Mouse (Mus musculus): ENCODE measurements at regions not wholly inside any gene's neighbourhood (a gene's known extent, or its start where the extent isn't known, plus 50 kb on each side); places are given as distances from the start of the nearest gene placed in this dataset.
A peak's percentile ranks its signal among the peaks of the same experiment; 100 is the strongest.
"Not testable (repeated sequence)": the region's sequence is repeated elsewhere in the genome, so short reads cannot be mapped to it uniquely, and the experiment has no call there.

GRCm38 (mm10) chr11:63246052-63246661, 117.4 kb downstream of the Pmp22 start:
- peaks cover 35% of the 10 kb centered on the region for H3K4me1 ChIP-seq
- peak overlapping the region; percentile 65 for H3K27ac ChIP-seq
- peak; percentile 51; the same call in 1 of the 2 replicates for ATAC-seq (ENCODE audit: low FRiP score)
- no peaks in the 10 kb centered on the region for H3K9me3 ChIP-seq
- H3K4me3 ChIP-seq (replicated peaks): no peak overlapping the region
- no peak overlapping the region for H3K4me2 ChIP-seq
- WGBS: 15% methylated on average over 9 of the region's 9 CpGs
- no peaks in the 10 kb centered on the region for H3K36me3 ChIP-seq (replicated peaks)
- H3K27me3 ChIP-seq: peaks cover 17% of the 10 kb centered on the region; the same call in 1 of the 2 replicates
- no peak overlapping the region for H3K9ac ChIP-seq

DNA sequence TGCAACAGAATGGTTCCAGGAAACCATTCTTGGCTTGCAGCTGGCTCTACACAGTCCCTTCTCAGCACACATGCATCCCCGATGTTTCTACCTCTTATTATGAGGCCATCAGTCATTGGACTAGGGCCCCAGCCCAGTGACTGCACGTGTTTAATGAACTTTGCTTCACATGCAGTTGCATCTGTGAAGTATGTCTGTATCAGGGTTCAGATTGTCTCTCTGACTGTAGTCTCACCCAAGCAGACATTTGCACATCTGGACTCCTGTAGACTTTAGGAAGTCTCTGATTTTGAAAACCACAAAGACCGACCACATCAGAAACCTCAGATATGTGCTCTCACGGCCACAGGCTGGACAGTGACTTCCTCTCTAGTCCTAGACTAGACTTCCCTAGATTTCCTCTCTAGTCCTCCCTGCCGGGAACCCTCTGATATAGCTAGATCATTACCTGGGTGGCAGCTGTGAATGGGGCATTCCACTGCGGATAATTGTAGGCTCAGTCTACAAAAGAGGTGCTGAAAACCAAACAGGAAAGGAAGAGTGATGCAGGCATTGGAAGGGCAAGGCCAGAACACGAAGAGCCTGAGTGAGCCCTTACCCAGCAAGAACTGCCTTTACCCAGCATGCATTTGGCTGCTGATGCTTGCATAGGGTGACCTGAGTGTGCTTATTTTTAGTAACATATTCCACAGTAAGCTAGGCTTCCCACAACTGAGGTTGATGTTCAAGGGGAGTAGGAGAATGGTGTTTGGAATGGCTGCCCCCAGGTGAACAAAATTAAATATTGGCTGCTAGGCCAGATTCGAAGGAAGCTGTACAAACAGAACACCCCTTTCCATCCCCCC, 123.5 kb downstream of the Pmp22 start:
- peaks cover 13% of the 10 kb centered on the region for H3K4me1 ChIP-seq
- no peaks in the 10 kb centered on the region for H3K36me3 ChIP-seq (replicated peaks)
- no peak overlapping the region for H3K4me2 ChIP-seq
- H3K9me3 ChIP-seq: no peaks in the 10 kb centered on the region
- 81% methylated on average over 8 of the region's 8 CpGs for WGBS
- no peak for ATAC-seq (ENCODE audit: low FRiP score)
- H3K9ac ChIP-seq: no peak overlapping the region
- H3K27me3 ChIP-seq: peaks cover 22% of the 10 kb centered on the region; the same call in 1 of the 2 replicates
- peak overlapping the region; percentile 8; the same call in 1 of the 2 replicates for H3K27ac ChIP-seq
- no peak overlapping the region for H3K4me3 ChIP-seq (replicated peaks)

DNA sequence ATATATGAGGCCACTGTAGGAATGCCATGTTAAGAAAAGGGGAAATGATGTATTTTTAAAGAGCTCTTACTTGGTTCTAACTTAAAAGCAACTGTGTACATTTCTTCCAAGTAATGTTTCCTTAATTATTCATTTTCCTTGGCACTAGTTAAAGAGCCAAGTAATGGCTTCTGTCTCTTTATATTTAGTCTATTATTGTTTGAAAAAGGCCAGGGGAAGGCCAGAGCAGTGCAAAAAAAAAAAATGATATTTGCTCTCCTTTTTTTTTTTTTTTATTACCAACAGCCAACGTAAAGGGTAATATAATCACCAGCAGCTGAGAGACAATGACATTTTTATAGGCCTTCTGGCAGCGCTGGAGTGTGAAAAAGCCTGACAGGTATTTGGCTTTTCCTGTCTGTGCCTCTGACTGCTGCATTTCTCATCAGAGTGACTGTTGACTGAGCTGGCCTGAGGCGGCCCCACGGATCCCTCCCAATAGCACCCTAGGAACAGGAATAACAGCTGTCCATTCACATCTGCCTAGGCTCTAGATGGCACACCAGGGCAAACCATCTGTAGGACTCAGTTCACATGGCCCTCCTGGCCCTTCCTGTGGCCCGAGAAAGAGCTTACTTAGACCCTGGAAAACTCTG, 124.3 kb downstream of the Pmp22 start:
- no peak for ATAC-seq (ENCODE audit: low FRiP score)
- Histone ChIP-seq H3K27me3 (peaks cover 22% of the 10 kb centered on the region; the same call in 1 of the 2 replicates), H3K9ac (no peak overlapping the region), H3K4me2 (no peak overlapping the region), H3K4me1 (peaks cover 13% of the 10 kb centered on the region), H3K27ac (no peak overlapping the region), H3K4me3 (replicated peaks) (no peak overlapping the region), H3K9me3 (no peaks in the 10 kb centered on the region), H3K36me3 (replicated peaks) (no peaks in the 10 kb centered on the region)
- 70% methylated on average over 5 of the region's 5 CpGs for WGBS

DNA sequence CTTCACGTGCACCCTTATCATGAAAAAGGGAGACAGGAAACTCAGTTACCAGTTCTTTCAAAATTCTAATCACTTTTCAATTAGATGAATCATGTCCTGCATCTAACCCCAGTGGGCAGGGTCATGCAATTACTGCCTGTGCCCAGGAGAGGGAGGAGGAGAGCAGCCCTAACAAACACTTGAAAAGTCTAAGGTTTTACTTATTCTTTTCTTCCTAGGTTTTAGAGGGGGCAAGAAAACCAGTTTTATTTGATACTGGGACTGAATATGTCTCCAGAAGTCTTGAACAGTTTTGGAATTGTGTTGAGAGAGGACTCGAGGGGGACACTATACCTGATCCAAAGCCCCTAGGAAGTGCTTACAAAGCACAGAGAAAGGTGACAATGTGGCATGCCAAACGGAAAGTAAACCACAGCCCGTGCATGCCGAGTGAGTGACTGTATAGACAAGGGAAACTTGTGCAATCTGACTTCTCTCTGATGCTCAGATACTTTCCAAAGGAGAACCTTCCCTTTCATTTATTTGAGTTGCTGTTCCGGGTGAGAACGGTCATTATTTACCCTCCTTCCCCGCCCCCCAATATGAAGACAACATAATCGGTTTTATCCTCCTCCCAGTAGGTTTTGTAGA, 135.8 kb downstream of the Pmp22 start:
- 48% methylated on average over 9 of the region's 9 CpGs for WGBS
- H3K4me3 ChIP-seq (replicated peaks): no peak overlapping the region
- peaks cover 7% of the 10 kb centered on the region for H3K4me1 ChIP-seq
- no peak overlapping the region for H3K9ac ChIP-seq
- H3K27ac ChIP-seq: no peak overlapping the region
- H3K27me3 ChIP-seq: 0 out of 2 replicates have a peak, but pooled peaks cover 3% of the 10 kb centered on the region
- no peaks in the 10 kb centered on the region for H3K36me3 ChIP-seq (replicated peaks)
- H3K9me3 ChIP-seq: no peaks in the 10 kb centered on the region
- H3K4me2 ChIP-seq: no peak overlapping the region
- no peak for ATAC-seq (ENCODE audit: low FRiP score)

- not testable (repeated sequence) for ATAC-seq (ENCODE audit: low FRiP score); H3K9ac ChIP-seq; H3K4me3 ChIP-seq (replicated peaks); H3K27me3 ChIP-seq; H3K4me2 ChIP-seq; H3K36me3 ChIP-seq (replicated peaks); H3K9me3 ChIP-seq; H3K27ac ChIP-seq
- H3K4me1 ChIP-seq: peaks cover 12% of the 10 kb centered on the region
- WGBS: 75% methylated on average over 2 of the region's 2 CpGs
Observed at GRCm38 (mm10) chr11:63266290-63266689, 137.5 kb downstream of the Pmp22 start.

GRCm38 (mm10) chr11:63276641-63277040, 147.9 kb downstream of the Pmp22 start:
- Histone ChIP-seq H3K27ac (no peak overlapping the region), H3K36me3 (replicated peaks) (no peaks in the 10 kb centered on the region), H3K9ac (no peak overlapping the region), H3K4me1 (peaks cover 5% of the 10 kb centered on the region), H3K4me3 (replicated peaks) (no peak overlapping the region), H3K4me2 (no peak overlapping the region), H3K9me3 (no peaks in the 10 kb centered on the region), H3K27me3 (peaks cover 13% of the 10 kb centered on the region)
- no peak for ATAC-seq (ENCODE audit: low FRiP score)
- 91% methylated on average over 5 of the region's 5 CpGs for WGBS

DNA sequence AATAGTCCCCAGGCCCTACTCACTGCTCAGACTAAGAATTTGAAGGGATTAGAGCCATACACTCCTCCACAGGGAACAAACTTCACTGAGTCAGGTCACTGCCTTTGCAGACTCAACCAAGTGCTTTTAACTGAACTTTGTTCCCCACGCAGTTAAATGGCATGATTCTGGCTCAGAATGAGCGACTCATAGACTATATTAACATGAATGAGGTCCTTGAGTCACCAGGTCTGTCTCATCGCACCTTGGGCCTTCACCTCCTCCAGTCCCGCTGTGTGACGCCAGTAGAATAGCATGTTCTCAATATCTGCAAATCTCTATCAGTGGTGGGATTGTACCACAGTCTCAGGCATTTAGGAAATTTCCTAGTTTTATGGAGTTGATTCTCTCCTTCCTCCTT, 153.1 kb downstream of the Pmp22 start:
- Histone ChIP-seq H3K4me3 (replicated peaks) (no peak overlapping the region), H3K4me1 (no peaks in the 10 kb centered on the region; the same call in 1 of the 2 replicates), H3K27ac (no peak overlapping the region), H3K36me3 (replicated peaks) (no peaks in the 10 kb centered on the region), H3K9ac (no peak overlapping the region), H3K4me2 (no peak overlapping the region), H3K9me3 (no peaks in the 10 kb centered on the region), H3K27me3 (0 out of 2 replicates have a peak, but pooled peaks cover 5% of the 10 kb centered on the region)
- 89% methylated on average over 5 of the region's 5 CpGs for WGBS
- ATAC-seq (ENCODE audit: low FRiP score): no peak

DNA sequence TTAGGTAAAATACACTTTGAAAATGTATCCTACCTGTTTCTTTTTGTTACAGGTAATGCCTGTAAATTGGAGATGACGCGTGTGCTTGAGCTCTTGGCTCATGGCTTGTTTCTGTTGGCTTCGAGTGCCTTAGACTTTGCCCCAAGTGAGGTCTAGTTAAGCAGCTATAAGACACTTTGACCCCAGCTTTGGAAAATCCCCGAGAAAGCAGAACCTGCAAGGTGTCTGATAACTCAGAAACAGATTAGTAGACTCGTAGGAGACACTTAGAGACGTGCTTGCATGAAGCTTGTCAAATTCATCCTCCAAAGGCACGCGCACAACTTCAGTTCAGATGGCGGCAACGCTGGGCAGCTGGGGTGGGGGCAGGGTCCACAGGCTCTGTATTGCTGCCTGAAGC, 153.8 kb downstream of the Pmp22 start:
- H3K4me3 ChIP-seq (replicated peaks): no peak overlapping the region
- 86% methylated on average over 10 of the region's 10 CpGs for WGBS
- no peak overlapping the region for H3K4me2 ChIP-seq
- no peak overlapping the region for H3K27ac ChIP-seq
- H3K36me3 ChIP-seq (replicated peaks): no peaks in the 10 kb centered on the region
- no peaks in the 10 kb centered on the region for H3K9me3 ChIP-seq
- no peaks in the 10 kb centered on the region for H3K27me3 ChIP-seq
- no peak overlapping the region for H3K9ac ChIP-seq
- ATAC-seq (ENCODE audit: low FRiP score): no peak
- peaks cover 1% of the 10 kb centered on the region for H3K4me1 ChIP-seq

DNA sequence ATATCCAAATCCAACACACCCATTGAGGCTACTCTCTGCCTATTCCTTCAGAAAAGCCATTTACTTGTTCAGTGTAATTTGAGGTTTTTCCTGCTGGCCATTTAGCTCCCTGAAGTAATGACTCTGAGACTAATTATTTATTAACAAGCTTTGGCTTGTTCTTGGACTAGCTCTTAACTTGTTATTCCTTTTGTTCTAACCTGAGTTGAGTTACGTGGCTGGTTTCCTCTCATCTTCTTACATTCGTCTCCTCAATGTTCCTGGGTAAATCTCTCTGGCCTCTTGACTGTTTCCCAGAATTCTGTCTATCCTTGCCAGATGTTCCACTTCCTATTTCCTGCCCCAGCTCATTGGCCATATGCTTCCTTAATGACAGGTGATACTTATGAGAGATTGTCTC, 157.2 kb downstream of the Pmp22 start:
- H3K36me3 ChIP-seq (replicated peaks): no peaks in the 10 kb centered on the region
- no peak for ATAC-seq (ENCODE audit: low FRiP score)
- no peak overlapping the region for H3K27ac ChIP-seq
- no peak overlapping the region for H3K4me3 ChIP-seq (replicated peaks)
- H3K9me3 ChIP-seq: no peaks in the 10 kb centered on the region
- H3K27me3 ChIP-seq: no peaks in the 10 kb centered on the region
- peaks cover 4% of the 10 kb centered on the region for H3K4me1 ChIP-seq
- no peak overlapping the region for H3K9ac ChIP-seq
- no peak overlapping the region for H3K4me2 ChIP-seq
- 87% methylated on average over 2 of the region's 2 CpGs for WGBS

DNA sequence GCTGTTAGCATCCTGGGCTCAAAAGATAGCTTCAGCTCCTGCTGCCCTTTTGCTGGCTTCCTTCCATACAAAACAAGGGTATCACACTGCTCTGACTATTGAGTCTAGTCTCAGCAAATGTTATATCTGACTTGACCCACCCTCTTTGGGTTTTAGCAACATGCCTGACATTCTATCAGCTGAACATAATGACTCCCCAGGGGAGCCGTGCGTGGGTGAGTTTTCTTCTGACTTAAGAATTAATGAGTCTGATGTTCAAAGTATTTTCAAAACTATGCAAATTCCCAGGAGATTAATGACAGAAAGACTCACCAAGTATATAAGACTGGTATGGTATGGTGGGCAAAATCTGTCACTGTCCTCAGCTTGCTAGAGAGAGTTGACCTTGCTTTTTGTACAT, 159.0 kb downstream of the Pmp22 start:
- H3K27ac ChIP-seq: no peak overlapping the region
- H3K9me3 ChIP-seq: no peaks in the 10 kb centered on the region
- peaks cover 4% of the 10 kb centered on the region for H3K4me1 ChIP-seq
- H3K36me3 ChIP-seq (replicated peaks): no peaks in the 10 kb centered on the region
- no peak overlapping the region for H3K9ac ChIP-seq
- H3K27me3 ChIP-seq: no peaks in the 10 kb centered on the region
- WGBS: 50% methylated on average over 2 of the region's 2 CpGs
- H3K4me2 ChIP-seq: no peak overlapping the region
- no peak for ATAC-seq (ENCODE audit: low FRiP score)
- H3K4me3 ChIP-seq (replicated peaks): no peak overlapping the region

GRCm38 (mm10) chr11:63290618-63291017, 161.8 kb downstream of the Pmp22 start:
- ATAC-seq (ENCODE audit: low FRiP score): no peak
- peaks cover 4% of the 10 kb centered on the region; the same call in 1 of the 2 replicates for H3K4me1 ChIP-seq
- 89% methylated on average over 13 of the region's 13 CpGs for WGBS
- H3K9ac ChIP-seq: no peak overlapping the region
- no peak overlapping the region for H3K4me2 ChIP-seq
- no peaks in the 10 kb centered on the region for H3K9me3 ChIP-seq
- H3K27ac ChIP-seq: no peak overlapping the region
- H3K4me3 ChIP-seq (replicated peaks): no peak overlapping the region
- H3K36me3 ChIP-seq (replicated peaks): no peaks in the 10 kb centered on the region
- no peaks in the 10 kb centered on the region for H3K27me3 ChIP-seq

GRCm38 (mm10) chr11:63293485-63293884, 164.7 kb downstream of the Pmp22 start:
- Histone ChIP-seq H3K4me3 (replicated peaks) (no peak overlapping the region), H3K4me2 (no peak overlapping the region), H3K9me3 (no peaks in the 10 kb centered on the region), H3K36me3 (replicated peaks) (no peaks in the 10 kb centered on the region), H3K27ac (no peak overlapping the region), H3K9ac (no peak overlapping the region), H3K27me3 (no peaks in the 10 kb centered on the region), H3K4me1 (no peaks in the 10 kb centered on the region)
- WGBS: 80% methylated on average over 4 of the region's 4 CpGs
- ATAC-seq (ENCODE audit: low FRiP score): no peak
